ENCODE assay signal across 10 mouse cellular contexts in genomic region chr11:115359726-115360125, GRCm38 (mm10). TPM values are rescaled to one million over a fixed set of nuclear protein-coding genes. Genes with fewer than 3 reads are reported as not detected.
DNase-seq lines count a peak whose midpoint lies in the region; ATAC-seq and TF ChIP-seq lines count a peak whose summit lies in the region.
"Had no signal": no experiment of that assay in that cellular context is flagged by ENCODE, and none has a peak within 500 bp of the region (broad histone marks: within the 10 kb centered on the region; RNA-seq: fewer than 3 reads in every experiment).

No protein-coding gene starts in this region.

- no peaks in the 10 kb centered on the region for H3K9me3 ChIP-seq in kidney, embryonic 16.5 days (ENCODE audit: low read length)
- no peaks in the 10 kb centered on the region for H3K9me3 ChIP-seq in intestine, embryonic 15.5 days
- H3K9me3 ChIP-seq: limb, embryonic 15.5 days had no signal

- ATAC-seq in kidney, embryonic 16.5 days (ENCODE audit: low FRiP score, low TSS enrichment), result no peak
- ATAC-seq in intestine, embryonic 15.5 days, result peak; percentile 14; the same call in 1 of the 2 replicates

- no peak overlapping the region for H3K9ac ChIP-seq in kidney, embryonic 16.5 days (replicated peaks; ENCODE audit: low read length)
- H3K9ac ChIP-seq in intestine, embryonic 15.5 days, result no peak overlapping the region
- H3K9ac ChIP-seq: limb, embryonic 15.5 days had no signal

- no peak overlapping the region for H3K27ac ChIP-seq in kidney, adult 2 months (ENCODE audit: insufficient read depth, low read depth, low read length)
- H3K27ac ChIP-seq in kidney, embryonic 16.5 days (ENCODE audit: low read length), result no peak overlapping the region
- H3K27ac ChIP-seq in bone marrow, adult 2 months (ENCODE audit: control insufficient read depth, insufficient read depth, low read depth, low read length, poor library complexity), result no peak overlapping the region
- H3K27ac ChIP-seq in intestine, embryonic 15.5 days, result peak overlapping the region; percentile 56
- 0 out of 2 replicates have a peak overlapping the region, but pooled peaks have one; percentile 2 for H3K27ac ChIP-seq in olfactory bulb, adult 2 months (ENCODE audit: insufficient read depth, low read depth, low read length)
- H3K27ac ChIP-seq: limb, embryonic 15.5 days had no signal

- peaks cover 3% of the 10 kb centered on the region; the same call in 1 of the 2 replicates for H3K4me1 ChIP-seq in kidney, adult 2 months (ENCODE audit: control insufficient read depth, insufficient read depth, low read length)
- peaks cover 10% of the 10 kb centered on the region for H3K4me1 ChIP-seq in kidney, embryonic 16.5 days (ENCODE audit: insufficient read depth, low read length)
- H3K4me1 ChIP-seq in bone marrow, adult 2 months (ENCODE audit: control insufficient read depth, insufficient read depth, low read length), result no peaks in the 10 kb centered on the region
- H3K4me1 ChIP-seq in intestine, embryonic 15.5 days (replicated peaks), result peaks cover 21% of the 10 kb centered on the region
- H3K4me1 ChIP-seq in olfactory bulb, adult 2 months (ENCODE audit: control insufficient read depth, insufficient read depth, low read length), result peaks cover 18% of the 10 kb centered on the region

- no peak overlapping the region for H3K4me3 ChIP-seq in kidney, adult 2 months (ENCODE audit: insufficient read depth, low read depth, low read length)
- no peak overlapping the region for H3K4me3 ChIP-seq in kidney, embryonic 16.5 days (ENCODE audit: low read length)
- no peak overlapping the region for H3K4me3 ChIP-seq in bone marrow, adult 2 months (replicated peaks; ENCODE audit: control insufficient read depth, low read depth, low read length)
- no peak overlapping the region for H3K4me3 ChIP-seq in intestine, embryonic 15.5 days (replicated peaks)
- H3K4me3 ChIP-seq in olfactory bulb, adult 2 months (ENCODE audit: insufficient read depth, low read depth, low read length), result no peak overlapping the region
- H3K4me3 ChIP-seq: limb, embryonic 15.5 days had no signal

- 0 out of 2 replicates have a peak, but pooled peaks have one; percentile 10 for TF ChIP-seq CTCF in kidney, adult 2 months (conservative IDR thresholded peaks at IDR 0.05; ENCODE audit: insufficient read depth, insufficient read length, low read depth, low read length)
- peak; percentile 49; the same call in 1 of the 2 replicates for TF ChIP-seq CTCF in bone marrow, adult 2 months (IDR thresholded peaks at IDR 0.05; ENCODE audit: control insufficient read depth, insufficient read depth, low read length)
- no peak for TF ChIP-seq CTCF in olfactory bulb, adult 2 months (IDR thresholded peaks at IDR 0.05; ENCODE audit: insufficient read depth, low read depth, low read length)

- 68% methylated on average over 6 of the region's 6 CpGs for WGBS in kidney, adult 2 months
- WGBS in kidney, embryonic 16.5 days, result 76% methylated on average over 6 of the region's 6 CpGs
- WGBS in bone marrow, adult 2 months, result 41% methylated on average over 6 of the region's 6 CpGs
- 68% methylated on average over 6 of the region's 6 CpGs for WGBS in intestine, embryonic 15.5 days
- 54% methylated on average over 6 of the region's 6 CpGs for WGBS in olfactory bulb, adult 2 months

- TF ChIP-seq POLR2A in kidney, adult 2 months (IDR thresholded peaks at IDR 0.05; ENCODE audit: low read depth, low read length), result no peak
- no peak for TF ChIP-seq POLR2A in bone marrow, adult 2 months (IDR thresholded peaks at IDR 0.05; ENCODE audit: borderline replicate concordance, control insufficient read depth, low read depth, low read length)
- TF ChIP-seq POLR2A in olfactory bulb, adult 2 months (IDR thresholded peaks at IDR 0.05; ENCODE audit: insufficient read depth, low read depth, low read length), result no peak

- no peak for DNase-seq in kidney, adult 2 months
- DNase-seq in embryo, embryonic 10.5 days (ENCODE audit: low spot score), result no peak
- DNase-seq in right cerebral cortex, postnatal 10 days (ENCODE audit: low spot score in 2 of 2), result no peak
- DNase-seq in ovary, postnatal 36 days (ENCODE audit: low spot score), result no peak
- DNase-seq: right cerebral cortex, postnatal 4 days had no signal

- no peak overlapping the region for H3K4me2 ChIP-seq in kidney, embryonic 16.5 days (replicated peaks; ENCODE audit: low read depth, low read length)
- peak overlapping the region; percentile 15; the same call in 1 of the 2 replicates for H3K4me2 ChIP-seq in intestine, embryonic 15.5 days (replicated peaks)
- H3K4me2 ChIP-seq: limb, embryonic 15.5 days had no signal

- H3K36me3 ChIP-seq in kidney, adult 2 months (ENCODE audit: control insufficient read depth, insufficient read depth, low read length), result no peaks in the 10 kb centered on the region
- H3K36me3 ChIP-seq in kidney, embryonic 16.5 days (ENCODE audit: insufficient read depth, low read length), result no peaks in the 10 kb centered on the region
- H3K36me3 ChIP-seq in intestine, embryonic 15.5 days, result no peaks in the 10 kb centered on the region
- H3K36me3 ChIP-seq: limb, embryonic 15.5 days had no signal

- no peaks in the 10 kb centered on the region for H3K27me3 ChIP-seq in kidney, adult 2 months (replicated peaks; ENCODE audit: control insufficient read depth, insufficient read depth, low read length)
- peaks cover 7% of the 10 kb centered on the region for H3K27me3 ChIP-seq in kidney, embryonic 16.5 days (ENCODE audit: insufficient read depth, low read length)
- peaks cover 11% of the 10 kb centered on the region; the same call in 1 of the 2 replicates for H3K27me3 ChIP-seq in intestine, embryonic 15.5 days (replicated peaks)

RNA-seq across cellular contexts. Expression of gene Hid1, which starts 7.8 kb away (rescaled TPM):
- 5.4 and 6.1 TPM in 2 replicates for polyA plus RNA-seq in kidney, adult 2 months (2012; rRNA removed)
- 7.9 and 8.6 TPM in 2 replicates for polyA plus RNA-seq in kidney, embryonic 16.5 days (2015; fragmentation: Nextera tagmentation; extraction: Ambion mirVana)
- 3.4 and 4.3 TPM in 2 replicates for polyA plus RNA-seq in bone marrow, adult 2 months (2011; ENCODE audit: insufficient read depth, insufficient read length, low replicate concordance, missing spikeins)
- polyA plus RNA-seq in intestine, embryonic 15.5 days (2015; fragmentation: Nextera tagmentation; extraction: Ambion mirVana), result 17.1 and 22.7 TPM in 2 replicates
- polyA plus RNA-seq in olfactory bulb, adult 2 months (2012; ENCODE audit: insufficient read depth, insufficient read length, low replicate concordance, missing spikeins), result not detected in 2 replicates

RNA-seq across cellular contexts. Expression of gene Cdr2l, which starts 22.0 kb away (rescaled TPM):
- polyA plus RNA-seq in kidney, adult 2 months (2012; rRNA removed), result 5.3 and 5.6 TPM in 2 replicates
- polyA plus RNA-seq in kidney, embryonic 16.5 days (2015; fragmentation: Nextera tagmentation; extraction: Ambion mirVana), result 7.9 and 10.2 TPM in 2 replicates
- polyA plus RNA-seq in bone marrow, adult 2 months (2011; ENCODE audit: insufficient read depth, insufficient read length, low replicate concordance, missing spikeins), result 1.4 and 3.1 TPM in 2 replicates
- 7.5 and 8.0 TPM in 2 replicates for polyA plus RNA-seq in intestine, embryonic 15.5 days (2015; fragmentation: Nextera tagmentation; extraction: Ambion mirVana)
- not detected in 2 replicates for polyA plus RNA-seq in olfactory bulb, adult 2 months (2012; ENCODE audit: insufficient read depth, insufficient read length, low replicate concordance, missing spikeins)

RNA-seq across cellular contexts. Expression of gene Otop3, which starts 25.2 kb away (rescaled TPM):
- 0.07 and 0.13 TPM in 2 replicates for polyA plus RNA-seq in kidney, adult 2 months (2012; rRNA removed)
- polyA plus RNA-seq in kidney, embryonic 16.5 days (2015; fragmentation: Nextera tagmentation; extraction: Ambion mirVana), result not detected in 2 replicates
- not detected in 2 replicates for polyA plus RNA-seq in bone marrow, adult 2 months (2011; ENCODE audit: insufficient read depth, insufficient read length, low replicate concordance, missing spikeins)
- 0.77 and 1.2 TPM in 2 replicates for polyA plus RNA-seq in intestine, embryonic 15.5 days (2015; fragmentation: Nextera tagmentation; extraction: Ambion mirVana)
- polyA plus RNA-seq in olfactory bulb, adult 2 months (2012; ENCODE audit: insufficient read depth, insufficient read length, low replicate concordance, missing spikeins), result not detected in 2 replicates

RNA-seq across cellular contexts. Expression of gene Ush1g, which starts 37.9 kb away (rescaled TPM):
- polyA plus RNA-seq in kidney, adult 2 months (2012; rRNA removed), result 0.04 and 0.05 TPM in 2 replicates
- polyA plus RNA-seq in kidney, embryonic 16.5 days (2015; fragmentation: Nextera tagmentation; extraction: Ambion mirVana), result 0.05 TPM in 1 of 2 replicates, not detected in the other
- polyA plus RNA-seq in bone marrow, adult 2 months (2011; ENCODE audit: insufficient read depth, insufficient read length, low replicate concordance, missing spikeins), result 0.29 TPM in 1 of 2 replicates, not detected in the other
- polyA plus RNA-seq in intestine, embryonic 15.5 days (2015; fragmentation: Nextera tagmentation; extraction: Ambion mirVana), result 0.08 TPM in 1 of 2 replicates, not detected in the other
- polyA plus RNA-seq in olfactory bulb, adult 2 months (2012; ENCODE audit: insufficient read depth, insufficient read length, low replicate concordance, missing spikeins), result not detected in 2 replicates

RNA-seq across cellular contexts. Expression of gene Mrpl58, which starts 43.8 kb away (rescaled TPM):
- 145 and 146 TPM in 2 replicates for polyA plus RNA-seq in kidney, adult 2 months (2012; rRNA removed)
- polyA plus RNA-seq in kidney, embryonic 16.5 days (2015; fragmentation: Nextera tagmentation; extraction: Ambion mirVana), result 195 and 203 TPM in 2 replicates
- polyA plus RNA-seq in bone marrow, adult 2 months (2011; ENCODE audit: insufficient read depth, insufficient read length, low replicate concordance, missing spikeins), result 31.1 and 51.9 TPM in 2 replicates
- 187 and 197 TPM in 2 replicates for polyA plus RNA-seq in intestine, embryonic 15.5 days (2015; fragmentation: Nextera tagmentation; extraction: Ambion mirVana)
- not detected in 2 replicates for polyA plus RNA-seq in olfactory bulb, adult 2 months (2012; ENCODE audit: insufficient read depth, insufficient read length, low replicate concordance, missing spikeins)

Comparison
In these comparisons a context has a peak if more than half of its experiments do, and no peak if none do; other contexts are left out.
1. H3K27ac ChIP-seq: peak in intestine, embryonic 15.5 days (single experiment) and olfactory bulb, adult 2 months (single experiment); none in kidney, adult 2 months (single experiment), kidney, embryonic 16.5 days (single experiment) and bone marrow, adult 2 months (single experiment).